Mouse (Mus musculus): ENCODE measurements at regions not wholly inside any gene's neighbourhood (a gene's known extent, or its start where the extent isn't known, plus 50 kb on each side); places are given as distances from the start of the nearest gene placed in this dataset.

DNA sequence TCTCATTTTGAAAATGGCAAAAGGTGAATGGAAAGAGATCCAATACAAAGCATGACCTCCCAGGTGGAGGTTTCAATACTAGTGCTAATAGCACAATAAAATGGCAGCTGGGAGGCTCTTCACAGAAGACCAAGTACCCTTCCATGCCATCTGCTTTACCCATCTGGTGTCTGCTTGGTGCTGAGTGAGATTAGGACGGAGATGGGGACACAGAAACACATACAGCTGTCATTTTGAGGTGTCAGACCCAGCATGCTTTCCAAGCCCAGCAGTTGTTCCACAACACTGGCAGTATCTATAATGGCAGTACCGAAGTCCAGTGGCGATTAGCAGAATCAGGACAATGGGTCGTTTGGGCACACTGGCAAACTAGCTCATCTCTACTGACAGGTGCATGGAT lies 118.9 kb upstream of the 1700064H15Rik start:
- no peak for DNase-seq

- DNase-seq, result no peak
These were observed 123.5 kb upstream of the 1700064H15Rik start for GRCm38 (mm10) chr3:19751946-19752345.

- DNase-seq, result no peak
These were observed 125.5 kb upstream of the 1700064H15Rik start for GRCm38 (mm10) chr3:19754011-19754410.

GRCm38 (mm10) chr3:19754636-19755035 lies 126.2 kb upstream of the 1700064H15Rik start:
- DNase-seq, result no peak

DNA sequence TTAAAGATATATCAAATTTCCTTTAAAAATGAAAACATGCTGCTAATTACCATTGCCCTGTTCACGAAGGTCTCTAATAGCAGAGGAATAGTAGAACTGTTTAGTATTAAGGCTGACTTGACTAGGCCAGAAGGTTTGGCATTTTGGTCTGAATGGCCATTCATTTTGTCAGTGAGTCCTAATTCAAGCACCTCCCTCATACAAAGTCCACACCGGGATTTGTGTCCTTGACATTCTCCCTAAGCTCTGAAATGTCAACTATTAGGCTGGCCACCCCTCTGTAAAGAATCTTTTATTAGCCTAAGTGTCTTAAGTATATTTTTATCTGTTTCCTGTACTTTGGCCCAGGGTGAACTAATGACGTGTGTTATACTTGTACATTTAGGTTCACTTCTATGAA lies 126.7 kb upstream of the 1700064H15Rik start:
- DNase-seq, result no peak

- no peak for DNase-seq
These were observed 158.2 kb upstream of the Cp start for GRCm38 (mm10) chr3:19798543-19799106.

DNA sequence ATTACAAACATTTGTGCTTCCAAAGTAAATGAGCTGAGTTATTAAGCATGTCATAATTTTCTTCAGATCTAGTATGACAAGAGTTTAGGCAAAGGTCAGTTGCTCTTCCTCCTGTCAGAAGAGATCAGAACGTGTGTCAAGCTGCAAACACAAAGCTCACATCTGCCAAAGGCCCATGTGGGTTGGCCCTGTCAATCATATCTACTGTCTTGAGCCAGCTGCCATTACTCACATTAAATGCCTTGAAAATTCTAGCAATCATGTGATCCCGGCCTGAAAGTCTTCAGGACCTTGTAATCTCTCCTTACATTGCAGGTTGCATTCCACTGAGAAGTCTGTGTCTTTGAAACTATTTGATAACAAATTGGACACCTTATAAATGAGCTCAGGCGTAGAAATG lies 146.8 kb upstream of the Cp start:
- no peak for DNase-seq

GRCm38 (mm10) chr3:19824904-19825303 lies 131.9 kb upstream of the Cp start:
- DNase-seq, result no peak

- DNase-seq, result no peak
These were observed 128.2 kb upstream of the Cp start for GRCm38 (mm10) chr3:19828518-19829246.

DNA sequence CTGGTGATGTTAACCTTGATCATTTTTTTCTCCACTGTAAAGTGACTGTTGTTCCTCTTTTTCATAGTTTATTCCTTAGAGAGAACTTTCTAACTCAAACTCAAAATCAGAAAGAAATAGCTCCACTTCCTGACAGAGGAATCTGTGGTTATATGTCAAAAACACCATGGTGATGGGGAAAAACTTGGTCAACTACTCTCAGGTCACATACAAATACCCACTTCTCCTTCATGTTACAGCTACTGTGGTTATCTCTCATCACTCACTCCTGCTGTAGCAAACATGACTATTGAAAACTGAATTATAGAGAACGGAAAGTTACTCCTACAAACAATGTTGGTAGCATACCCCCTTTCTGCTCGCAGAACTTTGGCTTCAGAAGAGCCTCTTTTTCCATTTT lies 127.1 kb upstream of the Cp start:
- no peak for DNase-seq

DNA sequence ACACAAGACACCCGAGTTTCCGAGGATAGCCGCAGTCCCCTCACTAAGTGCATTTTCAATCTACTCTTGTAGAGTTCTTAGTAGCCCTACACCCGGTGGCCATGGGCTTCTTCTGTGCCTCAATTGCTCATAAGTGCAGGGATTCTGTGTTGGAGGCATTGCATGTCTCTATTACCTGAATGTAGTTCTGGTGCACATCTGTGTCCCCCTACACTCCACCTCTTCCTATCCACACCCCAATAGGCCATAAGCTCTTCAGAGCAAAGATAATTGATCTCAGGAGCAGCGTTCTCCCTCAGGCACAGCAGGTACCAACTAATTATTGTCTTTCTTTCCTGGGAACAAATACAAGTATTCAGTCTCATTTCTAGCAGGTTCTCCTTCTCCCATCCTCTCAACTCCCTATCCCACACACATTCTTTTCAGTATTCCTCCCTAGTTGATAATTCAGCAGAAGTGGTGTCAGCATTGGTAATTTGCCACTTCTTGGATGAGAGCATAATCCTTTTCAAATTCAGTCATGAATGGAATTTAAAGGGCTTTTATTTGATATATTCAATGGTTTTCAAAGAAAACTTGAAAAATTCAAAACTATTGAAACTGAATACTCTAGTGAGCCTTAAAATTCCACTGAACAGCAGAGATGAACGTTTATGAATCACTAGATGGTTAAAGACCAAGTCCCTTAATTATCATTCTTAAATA lies 108.7 kb upstream of the Cp start:
- no peak for DNase-seq

- DNase-seq, result no peak
These were observed 108.1 kb upstream of the Cp start for GRCm38 (mm10) chr3:19848736-19849269.

DNA sequence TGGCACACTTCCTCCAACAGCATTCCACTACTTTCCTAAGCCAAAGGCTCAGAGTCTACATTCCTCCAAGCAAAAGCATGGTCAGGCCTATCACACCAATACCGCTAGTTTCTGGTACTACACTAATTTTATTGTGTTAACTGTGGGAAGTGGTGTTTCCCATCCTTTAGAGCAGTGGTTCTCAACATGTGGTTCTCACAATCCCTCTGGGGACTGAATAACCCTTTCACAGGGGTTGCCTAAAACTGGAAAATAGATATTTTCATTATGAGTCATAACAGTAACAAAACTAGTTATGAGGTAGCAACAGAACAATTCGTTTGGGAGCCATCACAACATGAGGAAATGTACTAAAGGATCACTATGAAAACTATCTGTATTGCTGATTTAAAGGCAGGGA lies 74.2 kb upstream of the Cp start:
- no peak for DNase-seq

- no peak for DNase-seq
These were observed 68.4 kb upstream of the Cp start for GRCm38 (mm10) chr3:19888405-19888804.

- no peak for DNase-seq
These were observed 62.6 kb upstream of the Cp start for GRCm38 (mm10) chr3:19894258-19894629.

DNA sequence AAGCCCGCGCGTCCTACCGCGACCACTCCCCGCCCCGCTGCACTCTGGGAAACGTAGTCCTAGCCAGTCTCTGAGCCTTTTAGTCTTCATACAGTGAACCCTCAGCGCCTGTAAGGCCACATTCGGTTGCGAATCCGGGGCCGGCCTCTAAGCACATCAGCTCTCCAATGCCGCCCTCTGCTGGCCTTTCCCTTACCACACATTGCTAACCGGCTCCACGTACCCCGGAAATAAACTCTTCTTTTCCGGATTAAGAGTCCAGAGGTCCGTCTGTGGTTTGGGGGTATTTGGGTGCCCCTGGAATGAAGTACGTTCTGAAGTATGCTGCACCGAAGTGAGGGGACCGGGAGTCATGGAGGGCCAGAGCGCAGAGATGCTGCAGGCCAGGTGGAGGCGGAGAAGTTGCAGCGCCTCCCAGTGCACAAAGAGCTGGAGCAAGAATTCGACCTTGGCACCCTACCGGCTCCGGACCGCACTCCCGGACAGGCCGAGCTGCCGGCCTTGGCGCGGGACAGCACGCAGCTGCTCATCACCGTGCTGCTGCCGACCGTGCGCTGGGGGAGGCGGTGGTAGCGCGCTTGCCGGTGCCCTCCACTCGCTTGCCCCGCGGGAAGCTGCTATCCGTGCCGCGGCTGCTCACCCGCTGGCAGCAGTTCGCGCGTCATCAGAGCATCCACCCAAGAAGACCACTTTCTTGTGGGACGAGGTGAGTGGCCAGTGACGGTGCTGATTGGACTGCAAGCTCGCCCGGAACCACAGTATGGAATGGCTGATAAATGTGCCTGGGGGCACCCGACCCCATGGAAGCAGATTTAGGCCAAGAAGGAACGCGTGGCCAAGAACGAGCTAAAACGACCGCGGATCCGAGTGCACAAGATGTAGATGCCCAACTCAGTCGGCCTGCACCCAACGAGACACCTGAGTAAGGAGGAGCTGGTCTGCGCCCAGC lies 62.0 kb upstream of the Cp start:
- peak; percentile 96 for DNase-seq

- no peak for DNase-seq
These were observed 61.1 kb upstream of the Cp start for GRCm38 (mm10) chr3:19895755-19896154.

DNA sequence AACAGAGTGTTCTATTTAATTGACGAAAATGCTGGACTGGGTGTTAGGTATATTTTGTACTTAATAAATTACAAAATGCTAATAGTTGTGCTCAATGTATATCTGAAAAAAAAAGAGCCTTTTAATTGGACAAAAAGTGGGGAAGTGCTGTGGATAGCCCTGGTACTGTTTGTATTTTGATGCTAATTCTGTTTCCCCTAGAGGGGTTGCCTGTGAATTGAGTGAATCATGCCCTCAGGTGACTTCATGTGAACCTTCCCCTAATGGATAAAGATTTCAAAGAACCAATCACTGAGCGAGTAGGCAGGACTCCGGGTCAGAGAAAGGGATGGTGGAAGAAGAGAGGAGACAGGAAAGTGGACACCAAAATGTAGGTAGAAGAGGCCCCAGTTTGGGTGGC lies 59.7 kb upstream of the Cp start:
- no peak for DNase-seq

DNA sequence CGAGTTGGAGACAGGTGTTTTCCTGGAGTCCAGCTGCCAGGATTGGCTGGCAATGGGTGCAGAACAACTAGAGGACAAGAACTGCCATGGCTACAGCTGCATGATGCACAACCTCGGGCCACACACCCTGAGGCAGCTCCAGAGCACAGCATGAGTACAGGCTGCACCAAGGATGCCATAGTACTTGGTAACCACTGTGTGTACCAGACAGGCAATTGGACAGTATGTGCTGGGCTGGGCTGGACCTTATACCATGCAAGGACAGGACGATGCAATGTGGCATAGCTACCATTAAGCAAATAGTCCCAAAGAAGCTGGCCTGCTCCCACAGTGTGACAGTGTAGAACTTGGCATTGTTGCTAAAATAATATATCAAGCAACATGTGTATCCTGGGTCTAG lies 54.6 kb upstream of the Cp start:
- DNase-seq, result no peak

DNA sequence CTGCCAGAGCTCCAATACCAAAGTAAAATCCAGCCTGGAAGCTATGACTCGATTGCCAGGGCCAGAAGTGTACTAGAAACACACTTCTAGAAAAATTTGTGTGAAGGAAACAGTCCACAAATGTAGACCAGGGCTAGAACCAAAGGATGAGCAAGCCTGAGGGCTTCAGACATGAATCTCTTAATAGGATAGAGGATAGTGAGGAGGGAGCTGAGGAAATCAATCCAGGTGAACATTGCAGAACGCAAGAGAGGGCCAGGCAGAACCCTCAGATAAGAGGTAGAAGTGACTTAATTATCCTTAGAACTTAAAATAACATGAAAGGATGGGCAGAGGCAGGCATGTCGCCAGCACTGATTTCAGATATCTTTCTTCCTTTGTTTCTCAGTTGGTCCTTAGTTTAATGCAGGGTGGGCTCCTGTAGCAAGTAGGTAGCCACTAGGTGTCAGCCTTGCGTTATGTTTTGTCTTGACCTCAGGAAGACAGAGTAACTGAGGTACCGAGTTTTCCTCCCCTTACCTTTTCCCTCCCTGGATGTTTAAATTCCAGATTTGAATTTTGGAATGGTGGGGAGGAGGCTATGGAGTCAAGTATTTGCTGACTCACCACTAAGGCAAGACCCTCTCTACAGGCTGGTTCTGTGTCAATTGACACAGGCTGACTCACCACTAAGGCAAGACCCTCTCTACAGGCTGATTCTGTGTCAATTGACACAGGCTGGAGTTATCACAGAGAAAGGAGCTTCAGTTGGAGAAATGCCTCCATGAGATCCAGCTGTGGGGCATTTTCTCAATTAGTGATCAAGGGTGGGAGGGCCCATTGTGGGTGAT lies 52.2 kb upstream of the Cp start:
- DNase-seq, result peak; percentile 60
